Comparison of ENCODE assay signal across 6 mouse cellular contexts in the genomic region with DNA sequence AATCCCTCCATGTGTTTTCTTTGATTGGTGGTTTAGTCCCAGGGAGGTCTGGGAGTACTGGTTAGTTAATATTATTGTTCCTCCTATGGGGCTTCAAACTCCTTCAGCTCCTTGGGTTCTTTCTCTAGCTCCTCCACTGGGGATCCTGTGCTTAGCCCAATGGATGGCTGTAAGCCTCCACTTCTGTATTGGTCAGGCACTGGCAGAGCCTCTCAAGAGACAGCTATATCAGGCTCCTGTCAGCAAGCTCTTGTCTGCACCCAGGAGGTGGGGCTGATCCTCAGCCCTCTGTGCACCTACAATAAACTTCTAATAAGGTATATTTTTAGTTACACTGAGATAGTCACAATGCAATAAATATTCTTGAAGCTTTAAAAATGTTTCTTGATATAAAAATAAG.
DNase-seq lines count a peak whose midpoint lies in the region; ATAC-seq lines count a peak whose summit lies in the region.
"Not testable (repeated sequence)": the region's sequence is repeated elsewhere in the genome, so short reads cannot be mapped to it uniquely, and the experiment has no call there.

No protein-coding gene starts in this region.

- not testable (repeated sequence) for H3K9me3 ChIP-seq in embryonic facial prominence, embryonic 10.5 days; embryonic facial prominence, embryonic 14.5 days (ENCODE audit: control insufficient read depth, low read length); heart, embryonic 15.5 days (replicated peaks); limb, embryonic 12.5 days

- H3K27ac ChIP-seq in embryonic facial prominence, embryonic 10.5 days (replicated peaks) = peak overlapping the region; percentile 71; the same call in 1 of the 2 replicates
- H3K27ac ChIP-seq in embryonic facial prominence, embryonic 14.5 days (replicated peaks; ENCODE audit: low read depth, low read length) = peak overlapping the region; percentile 33; the same call in 1 of the 2 replicates
- not testable (repeated sequence) for H3K27ac ChIP-seq in heart, embryonic 15.5 days
- peak overlapping the region; percentile 88 for H3K27ac ChIP-seq in limb, embryonic 12.5 days

- H3K4me2 ChIP-seq in embryonic facial prominence, embryonic 14.5 days (ENCODE audit: low read depth, low read length); heart, embryonic 15.5 days; limb, embryonic 12.5 days: not testable (repeated sequence)

- not testable (repeated sequence) for H3K4me1 ChIP-seq in embryonic facial prominence, embryonic 10.5 days; embryonic facial prominence, embryonic 14.5 days (ENCODE audit: control insufficient read depth, insufficient read depth, low read length); heart, embryonic 15.5 days (replicated peaks); limb, embryonic 12.5 days (replicated peaks)

- not testable (repeated sequence) for H3K27me3 ChIP-seq in embryonic facial prominence, embryonic 10.5 days (replicated peaks; ENCODE audit: low read depth, poor library complexity, severe bottlenecking); embryonic facial prominence, embryonic 14.5 days (replicated peaks; ENCODE audit: control insufficient read depth, insufficient read depth, low read length); heart, embryonic 15.5 days; limb, embryonic 12.5 days

- H3K36me3 ChIP-seq in embryonic facial prominence, embryonic 10.5 days (replicated peaks); embryonic facial prominence, embryonic 14.5 days (ENCODE audit: control insufficient read depth, insufficient read depth, low read length); heart, embryonic 15.5 days; limb, embryonic 12.5 days: not testable (repeated sequence)

- not testable (repeated sequence) for H3K9ac ChIP-seq in embryonic facial prominence, embryonic 14.5 days (ENCODE audit: low read depth, low read length); heart, embryonic 15.5 days; limb, embryonic 12.5 days (replicated peaks)

- not testable (repeated sequence) for DNase-seq in embryonic facial prominence, embryonic 10.5 days (ENCODE audit: low spot score); embryonic facial prominence, embryonic 14.5 days (ENCODE audit: low spot score)
- peak; percentile 8 to 29 for DNase-seq in heart, adult 18-20 months
- peak; percentile 6 for DNase-seq in heart, postnatal 4 days

- not testable (repeated sequence) for H3K4me3 ChIP-seq in embryonic facial prominence, embryonic 10.5 days; embryonic facial prominence, embryonic 14.5 days (ENCODE audit: low read depth, low read length); heart, embryonic 15.5 days; limb, embryonic 12.5 days (replicated peaks)

- not testable (repeated sequence) for ATAC-seq in embryonic facial prominence, embryonic 14.5 days (ENCODE audit: low read depth); limb, embryonic 12.5 days (ENCODE audit: insufficient number of reproducible peaks, insufficient read depth, low FRiP score, low TSS enrichment, low read depth)
- ATAC-seq in heart, embryonic 15.5 days (replicated peaks; ENCODE audit: insufficient number of reproducible peaks, insufficient read depth, low FRiP score, low read depth) = 0 out of 2 replicates have a peak, but pooled peaks have one; percentile 50
